Mouse (Mus musculus): ENCODE measurements around the gene Ttc39d.

DNA sequence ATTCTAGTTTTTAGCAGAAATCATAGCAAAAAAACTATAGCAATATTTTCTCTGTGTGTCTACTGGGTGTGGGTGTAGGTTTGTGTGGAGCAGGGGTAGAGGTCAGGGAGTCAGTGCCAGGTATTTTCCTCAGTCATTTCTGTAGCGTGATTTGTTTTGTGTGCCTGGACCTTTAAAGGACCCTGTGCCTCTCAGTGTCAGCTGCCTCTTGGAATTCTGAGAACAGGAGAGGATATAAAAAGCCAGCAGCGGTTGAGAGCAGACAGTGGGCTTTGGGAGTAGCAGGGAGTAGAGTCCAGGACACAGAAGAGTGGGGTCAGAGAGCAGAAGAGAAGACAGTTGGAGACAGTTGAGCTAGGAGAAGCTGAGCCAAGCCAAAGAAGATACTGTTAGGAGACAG lies 12.9 kb downstream of the Ttc39d start:
- TF ChIP-seq POLR2A (IDR thresholded peaks at IDR 0.05; ENCODE audit: control insufficient read depth, low read depth, low read length) (no peak), CTCF (IDR thresholded peaks at IDR 0.05; ENCODE audit: control insufficient read depth, insufficient read depth, insufficient replicate concordance, low read depth, low read length) (no peak)

Data from testis, adult 2 months (tissue).